Mouse (Mus musculus) hindbrain, embryonic 14.5 days (tissue): ENCODE measurements at regions not wholly inside any gene's neighbourhood (a gene's known extent, or its start where the extent isn't known, plus 50 kb on each side); places are given as distances from the start of the nearest gene placed in this dataset.

Experiments
- ATAC-seq: fragments of 200-750 bp; cut with Nextera tagmentation; 2 replicates; pipeline ENCODE4 v1.8.0; 2017; ENCODE audit warnings: moderate number of reproducible peaks, mild to moderate bottlenecking, moderate TSS enrichment, moderate library complexity; ENCODE audit not compliant: low FRiP score
- DNase-seq: peaks from one replicate; pipeline ENCODE4 v3.0.0-alpha.2; 2015; ENCODE audit warnings: low spot score
- H3K27ac ChIP-seq: fragments of 300-500 bp; sonication (generic); 2 replicates; pipeline ENCODE4 v1.5.1; 2014; ENCODE audit warnings: mild to moderate bottlenecking, moderate library complexity
- H3K27me3 ChIP-seq: fragments of 300-500 bp; sonication (generic); 2 replicates; pipeline ENCODE4 v1.6.1; 2014; ENCODE audit warnings: mild to moderate bottlenecking, low read length, mixed read lengths; ENCODE audit not compliant: control insufficient read depth, insufficient read depth
- H3K36me3 ChIP-seq: fragments of 300-500 bp; sonication (generic); replicated peaks from 2 replicates; pipeline ENCODE4 v1.6.1; 2014; ENCODE audit not compliant: control insufficient read depth, insufficient read depth
- H3K4me1 ChIP-seq: fragments of 300-500 bp; sonication (generic); replicated peaks from 2 replicates; pipeline ENCODE4 v1.6.1; 2014; ENCODE audit warnings: antibody characterized with exemption, low read length, mixed read lengths; ENCODE audit not compliant: control insufficient read depth, insufficient read depth
- H3K4me2 ChIP-seq: fragments of 300-500 bp; sonication (generic); replicated peaks from 2 replicates; pipeline ENCODE4 v1.6.1; 2014; ENCODE audit warnings: mild to moderate bottlenecking, moderate library complexity
- H3K4me3 ChIP-seq: fragments of 300-500 bp; sonication (generic); replicated peaks from 2 replicates; pipeline ENCODE4 v1.5.1; 2014; ENCODE audit warnings: mild to moderate bottlenecking, low read length
- H3K9ac ChIP-seq: fragments of 300-500 bp; sonication (generic); 2 replicates; pipeline ENCODE4 v1.6.1; 2014
- H3K9me3 ChIP-seq: fragments of 300-500 bp; sonication (generic); 2 replicates; pipeline ENCODE4 v1.6.1; 2016; ENCODE audit warnings: low read length; ENCODE audit not compliant: control insufficient read depth
- WGBS: fragments of 180-500 bp; shearing (Covaris S2); extraction: QIAGEN DNeasy Blood & Tissue Kit; methylation state at CpG from one replicate; pipeline ENCODE4 v1.1.7; 2014; 5-methylcytosine and 5-hydroxymethylcytosine counted together

- Histone ChIP-seq H3K4me1 (no peaks in the 10 kb centered on the region), H3K4me2 (no peak overlapping the region), H3K27ac (no peak overlapping the region), H3K9me3 (no peaks in the 10 kb centered on the region), H3K27me3 (no peaks in the 10 kb centered on the region), H3K4me3 (no peak overlapping the region), H3K36me3 (no peaks in the 10 kb centered on the region), H3K9ac (no peak overlapping the region)
- ATAC-seq (no peak), DNase-seq (no peak)
- WGBS, result 24% methylated on average over 3 of the region's 3 CpGs
These were observed 55.6 kb upstream of the Ccdc190 start for GRCm38 (mm10) chr1:169872865-169873264.

GRCm38 (mm10) chr1:169868636-169869035, 59.8 kb upstream of the Ccdc190 start:
- no peak overlapping the region for H3K27ac ChIP-seq
- 91% methylated on average over 3 of the region's 3 CpGs for WGBS
- H3K4me2 ChIP-seq, result no peak overlapping the region
- H3K4me3 ChIP-seq, result no peak overlapping the region
- no peaks in the 10 kb centered on the region for H3K9me3 ChIP-seq
- no peak for DNase-seq
- H3K27me3 ChIP-seq, result no peaks in the 10 kb centered on the region
- H3K4me1 ChIP-seq, result no peaks in the 10 kb centered on the region
- no peaks in the 10 kb centered on the region for H3K36me3 ChIP-seq
- ATAC-seq, result no peak
- H3K9ac ChIP-seq, result no peak overlapping the region

- WGBS, result 73% methylated on average over 3 of the region's 3 CpGs
These were observed 61.0 kb upstream of the Ccdc190 start for GRCm38 (mm10) chr1:169867453-169867852.

GRCm38 (mm10) chr1:169866840-169867239, 61.6 kb upstream of the Ccdc190 start:
- ATAC-seq (0 out of 2 replicates have a peak, but pooled peaks have one; percentile 37), DNase-seq (no peak)
- no peaks in the 10 kb centered on the region for H3K9me3 ChIP-seq
- H3K9ac ChIP-seq, result no peak overlapping the region
- H3K4me1 ChIP-seq, result no peaks in the 10 kb centered on the region
- H3K27ac ChIP-seq, result no peak overlapping the region
- 63% methylated on average over 6 of the region's 6 CpGs for WGBS
- H3K27me3 ChIP-seq, result no peaks in the 10 kb centered on the region
- H3K4me3 ChIP-seq, result no peak overlapping the region
- no peaks in the 10 kb centered on the region for H3K36me3 ChIP-seq
- H3K4me2 ChIP-seq, result no peak overlapping the region

More at GRCm38 (mm10) chr1:169867453-169867852, 61.0 kb upstream of the Ccdc190 start:
- ATAC-seq (no peak), DNase-seq (no peak)
- H3K27me3 ChIP-seq, result no peaks in the 10 kb centered on the region
- no peaks in the 10 kb centered on the region for H3K4me1 ChIP-seq
- H3K9me3 ChIP-seq, result no peaks in the 10 kb centered on the region
- no peak overlapping the region for H3K4me3 ChIP-seq
- H3K9ac ChIP-seq, result no peak overlapping the region
- no peaks in the 10 kb centered on the region for H3K36me3 ChIP-seq
- no peak overlapping the region for H3K27ac ChIP-seq
- H3K4me2 ChIP-seq, result no peak overlapping the region

GRCm38 (mm10) chr1:169859041-169859440, 69.4 kb upstream of the Ccdc190 start:
- H3K9ac ChIP-seq, result no peak overlapping the region
- H3K36me3 ChIP-seq, result no peaks in the 10 kb centered on the region
- H3K4me1 ChIP-seq, result no peaks in the 10 kb centered on the region
- H3K4me3 ChIP-seq, result no peak overlapping the region
- no peaks in the 10 kb centered on the region for H3K27me3 ChIP-seq
- no peak overlapping the region for H3K27ac ChIP-seq
- no peak for ATAC-seq
- 91% methylated on average over 3 of the region's 3 CpGs for WGBS
- DNase-seq, result no peak
- no peak overlapping the region for H3K4me2 ChIP-seq
- no peaks in the 10 kb centered on the region for H3K9me3 ChIP-seq

- Histone ChIP-seq H3K4me3 (no peak overlapping the region), H3K27ac (no peak overlapping the region), H3K36me3 (no peaks in the 10 kb centered on the region), H3K9ac (no peak overlapping the region), H3K4me2 (no peak overlapping the region), H3K9me3 (no peaks in the 10 kb centered on the region), H3K27me3 (no peaks in the 10 kb centered on the region), H3K4me1 (0 out of 2 replicates have a peak, but pooled peaks cover 4% of the 10 kb centered on the region)
- WGBS, result 63% methylated on average over 4 of the region's 4 CpGs
- no peak for ATAC-seq
- no peak for DNase-seq
These were observed 76.8 kb upstream of the Ccdc190 start for GRCm38 (mm10) chr1:169851663-169852062.

- Histone ChIP-seq H3K9ac (no peak overlapping the region), H3K4me1 (0 out of 2 replicates have a peak, but pooled peaks cover 4% of the 10 kb centered on the region), H3K27me3 (no peaks in the 10 kb centered on the region), H3K4me2 (no peak overlapping the region), H3K27ac (peak overlapping the region; percentile 27; the same call in 1 of the 2 replicates), H3K9me3 (no peaks in the 10 kb centered on the region), H3K36me3 (no peaks in the 10 kb centered on the region), H3K4me3 (no peak overlapping the region)
- ATAC-seq, result peak; percentile 51; the same call in 1 of the 2 replicates
- WGBS, result 58% methylated on average over 10 of the region's 10 CpGs
- no peak for DNase-seq
These were observed 80.0 kb upstream of the Ccdc190 start for GRCm38 (mm10) chr1:169848254-169849015.

- no peaks in the 10 kb centered on the region for H3K9me3 ChIP-seq
- H3K36me3 ChIP-seq, result no peaks in the 10 kb centered on the region
- H3K4me1 ChIP-seq, result no peaks in the 10 kb centered on the region
- no peak for DNase-seq
- H3K27me3 ChIP-seq, result no peaks in the 10 kb centered on the region
- no peak for ATAC-seq
- no peak overlapping the region for H3K4me2 ChIP-seq
- WGBS, result 87% methylated on average over 4 of the region's 4 CpGs
- H3K27ac ChIP-seq, result no peak overlapping the region
- H3K9ac ChIP-seq, result no peak overlapping the region
- no peak overlapping the region for H3K4me3 ChIP-seq
These were observed 86.0 kb upstream of the Ccdc190 start for GRCm38 (mm10) chr1:169842490-169842889.

- no peak overlapping the region for H3K4me3 ChIP-seq
- WGBS, result 76% methylated on average over 4 of the region's 4 CpGs
- no peak overlapping the region for H3K9ac ChIP-seq
- DNase-seq (no peak), ATAC-seq (no peak)
- H3K27ac ChIP-seq, result no peak overlapping the region
- no peaks in the 10 kb centered on the region for H3K36me3 ChIP-seq
- H3K9me3 ChIP-seq, result no peaks in the 10 kb centered on the region
- H3K4me1 ChIP-seq, result no peaks in the 10 kb centered on the region
- no peaks in the 10 kb centered on the region for H3K27me3 ChIP-seq
- no peak overlapping the region for H3K4me2 ChIP-seq
These were observed 87.5 kb upstream of the Ccdc190 start for GRCm38 (mm10) chr1:169840948-169841347.
